Mouse (Mus musculus): ENCODE measurements around the gene Spcs3. TPM values are rescaled to one million over a fixed set of nuclear protein-coding genes. Genes with fewer than 3 reads are reported as not detected.

Gene Spcs3
- 80.2 and 91.0 TPM in 2 replicates for polyA plus RNA-seq (2015; fragmentation: Nextera tagmentation; extraction: Ambion mirVana)

GRCm38 (mm10) chr8:54529382-54530296 is at the start of gene Spcs3, which contains the start of gene Asb5:
Gene Spcs3, minus strand, starts transcription at chr8:54529998.
Gene Asb5, plus strand, starts transcription at chr8:54529580.
- Histone ChIP-seq H3K9me3 (no peaks in the 10 kb centered on the region), H3K4me2 (peak within 1 kb of the TSS; percentile 62), H3K27me3 (no peaks in the 10 kb centered on the region), H3K4me1 (peaks cover 19% of the 10 kb centered on the region), H3K27ac (peak within 1 kb of the TSS; percentile 81), H3K4me3 (peak within 1 kb of the TSS; percentile 92), H3K36me3 (peaks cover 7% of the 10 kb centered on the region; the same call in 1 of the 2 replicates), H3K9ac (peak within 1 kb of the TSS; percentile 93)
- ATAC-seq (ENCODE audit: insufficient number of reproducible peaks, insufficient read depth, low FRiP score, low TSS enrichment, low read depth): peak; percentile 93
- WGBS: under 1% methylated on average over 82 of the region's 89 CpGs

- Histone ChIP-seq H3K27ac (no peak overlapping the region), H3K9ac (no peak overlapping the region), H3K4me3 (no peak overlapping the region), H3K36me3 (no peaks in the 10 kb centered on the region), H3K27me3 (peaks cover 12% of the 10 kb centered on the region), H3K9me3 (no peaks in the 10 kb centered on the region), H3K4me1 (peaks cover 7% of the 10 kb centered on the region), H3K4me2 (peak overlapping the region; percentile 5)
- 42% methylated on average over 15 of the region's 15 CpGs for WGBS
- ATAC-seq (ENCODE audit: insufficient number of reproducible peaks, insufficient read depth, low FRiP score, low TSS enrichment, low read depth): no peak
Measured at GRCm38 (mm10) chr8:54570618-54571609, 41.1 kb upstream of the Spcs3 start.

- WGBS: 64% methylated on average over 2 of the region's 2 CpGs
- Histone ChIP-seq H3K27ac (no peak overlapping the region), H3K9ac (no peak overlapping the region), H3K4me3 (no peak overlapping the region), H3K27me3 (peaks cover 34% of the 10 kb centered on the region), H3K9me3 (no peaks in the 10 kb centered on the region), H3K4me2 (no peak overlapping the region), H3K4me1 (peaks cover 7% of the 10 kb centered on the region), H3K36me3 (no peaks in the 10 kb centered on the region)
- ATAC-seq (ENCODE audit: insufficient number of reproducible peaks, insufficient read depth, low FRiP score, low TSS enrichment, low read depth): no peak
Measured at GRCm38 (mm10) chr8:54567168-54567567, 37.4 kb upstream of the Spcs3 start.

GRCm38 (mm10) chr8:54565603-54566260 is 35.9 kb upstream of the Spcs3 start:
- Histone ChIP-seq H3K4me3 (no peak overlapping the region), H3K27ac (no peak overlapping the region), H3K27me3 (peaks cover 47% of the 10 kb centered on the region), H3K36me3 (no peaks in the 10 kb centered on the region), H3K4me1 (peaks cover under 1% of the 10 kb centered on the region; the same call in 1 of the 2 replicates), H3K9me3 (no peaks in the 10 kb centered on the region), H3K4me2 (no peak overlapping the region), H3K9ac (no peak overlapping the region)
- whole genome bisulfite sequencing: 84% methylated on average over 7 of the region's 7 CpGs
- no peak for ATAC-seq (ENCODE audit: insufficient number of reproducible peaks, insufficient read depth, low FRiP score, low TSS enrichment, low read depth)

GRCm38 (mm10) chr8:54565181-54565580 is 35.4 kb upstream of the Spcs3 start:
- Histone ChIP-seq H3K4me3 (no peak overlapping the region), H3K9me3 (no peaks in the 10 kb centered on the region), H3K4me2 (no peak overlapping the region), H3K27ac (no peak overlapping the region), H3K4me1 (no peaks in the 10 kb centered on the region), H3K36me3 (no peaks in the 10 kb centered on the region), H3K9ac (no peak overlapping the region), H3K27me3 (peaks cover 47% of the 10 kb centered on the region)
- WGBS: 95% methylated on average over 1 of the region's 1 CpGs
- no peak for ATAC-seq (ENCODE audit: insufficient number of reproducible peaks, insufficient read depth, low FRiP score, low TSS enrichment, low read depth)

- ATAC-seq (ENCODE audit: insufficient number of reproducible peaks, insufficient read depth, low FRiP score, low TSS enrichment, low read depth): no peak
- no peaks in the 10 kb centered on the region for H3K9me3 ChIP-seq
- H3K27me3 ChIP-seq: peaks cover 48% of the 10 kb centered on the region
- H3K4me2 ChIP-seq: no peak overlapping the region
- H3K27ac ChIP-seq: no peak overlapping the region
- 67% methylated on average over 4 of the region's 4 CpGs for WGBS
- no peak overlapping the region for H3K9ac ChIP-seq
- no peaks in the 10 kb centered on the region for H3K4me1 ChIP-seq
- no peaks in the 10 kb centered on the region for H3K36me3 ChIP-seq
- no peak overlapping the region for H3K4me3 ChIP-seq
Measured at GRCm38 (mm10) chr8:54562137-54562536, 32.3 kb upstream of the Spcs3 start.

- H3K4me1 ChIP-seq: no peaks in the 10 kb centered on the region
- peaks cover 12% of the 10 kb centered on the region for H3K27me3 ChIP-seq
- no peak overlapping the region for H3K4me3 ChIP-seq
- no peak overlapping the region for H3K9ac ChIP-seq
- no peak for ATAC-seq (ENCODE audit: insufficient number of reproducible peaks, insufficient read depth, low FRiP score, low TSS enrichment, low read depth)
- H3K27ac ChIP-seq: no peak overlapping the region
- no peak overlapping the region for H3K4me2 ChIP-seq
- H3K36me3 ChIP-seq: no peaks in the 10 kb centered on the region
- H3K9me3 ChIP-seq: no peaks in the 10 kb centered on the region
- WGBS: 77% methylated on average over 2 of the region's 2 CpGs
Measured at GRCm38 (mm10) chr8:54554921-54555320, 25.1 kb upstream of the Spcs3 start.

DNA sequence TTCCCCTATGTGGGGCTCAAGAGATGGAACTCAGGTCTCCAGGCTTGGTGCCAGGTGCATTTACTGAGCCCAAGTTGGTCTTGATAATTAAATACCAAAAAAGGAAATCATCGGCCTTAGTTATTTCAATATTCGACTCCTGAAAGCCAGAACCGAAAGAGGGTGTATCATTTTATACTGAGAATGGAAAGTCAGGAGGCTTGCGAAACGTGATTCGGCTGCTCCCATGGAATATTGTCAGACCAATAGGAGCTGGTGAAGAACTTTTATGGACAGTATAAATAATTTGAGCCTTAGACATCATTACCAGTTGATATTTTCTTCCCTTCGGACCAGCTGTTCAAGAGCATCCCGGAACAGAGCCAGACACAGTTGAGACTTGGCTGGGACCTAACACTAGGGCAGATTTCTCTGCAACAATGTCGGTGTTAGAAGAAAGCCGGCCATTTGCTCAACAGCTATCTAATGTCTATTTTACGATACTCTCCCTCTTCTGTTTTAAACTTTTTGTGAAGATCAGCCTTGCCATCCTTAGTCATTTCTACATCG is 20.3 kb upstream of the Spcs3 start:
- WGBS: 92% methylated on average over 12 of the region's 12 CpGs
- Histone ChIP-seq H3K36me3 (no peaks in the 10 kb centered on the region), H3K4me1 (no peaks in the 10 kb centered on the region), H3K27me3 (no peaks in the 10 kb centered on the region), H3K9me3 (no peaks in the 10 kb centered on the region), H3K4me3 (no peak overlapping the region), H3K27ac (no peak overlapping the region), H3K9ac (no peak overlapping the region), H3K4me2 (no peak overlapping the region)
- no peak for ATAC-seq (ENCODE audit: insufficient number of reproducible peaks, insufficient read depth, low FRiP score, low TSS enrichment, low read depth)

- no peaks in the 10 kb centered on the region for H3K4me1 ChIP-seq
- 78% methylated on average over 6 of the region's 6 CpGs for WGBS
- H3K27me3 ChIP-seq: no peaks in the 10 kb centered on the region
- ATAC-seq (ENCODE audit: insufficient number of reproducible peaks, insufficient read depth, low FRiP score, low TSS enrichment, low read depth): no peak
- H3K9me3 ChIP-seq: no peaks in the 10 kb centered on the region
- no peaks in the 10 kb centered on the region for H3K36me3 ChIP-seq
- no peak overlapping the region for H3K4me3 ChIP-seq
- no peak overlapping the region for H3K27ac ChIP-seq
- no peak overlapping the region for H3K4me2 ChIP-seq
- no peak overlapping the region for H3K9ac ChIP-seq
Measured at GRCm38 (mm10) chr8:54548383-54548782, 18.6 kb upstream of the Spcs3 start.

DNA sequence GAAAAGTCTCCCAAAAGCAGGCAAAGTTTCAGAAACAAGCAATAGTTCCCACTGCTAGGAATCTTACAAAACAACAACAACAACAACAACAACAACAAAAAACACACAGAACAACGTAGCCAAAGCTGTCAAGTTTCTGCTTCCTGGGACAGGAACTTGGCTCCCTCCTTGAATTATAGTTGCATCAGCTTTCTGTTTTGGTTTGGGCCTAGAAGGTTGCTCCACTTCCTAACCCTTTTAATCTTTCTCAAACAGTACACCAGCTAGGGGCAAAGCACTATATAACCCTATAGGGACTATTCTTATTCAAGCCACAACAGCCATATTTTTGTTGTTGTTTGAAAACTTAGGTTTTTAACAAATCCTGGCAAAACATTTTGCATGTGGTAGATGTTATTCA is 11.5 kb upstream of the Spcs3 start:
- Histone ChIP-seq H3K9me3 (no peaks in the 10 kb centered on the region), H3K36me3 (no peaks in the 10 kb centered on the region), H3K4me2 (no peak overlapping the region), H3K9ac (no peak overlapping the region), H3K27ac (no peak overlapping the region), H3K4me1 (no peaks in the 10 kb centered on the region), H3K4me3 (no peak overlapping the region), H3K27me3 (no peaks in the 10 kb centered on the region)
- no peak for ATAC-seq (ENCODE audit: insufficient number of reproducible peaks, insufficient read depth, low FRiP score, low TSS enrichment, low read depth)
- 83% methylated on average over 1 of the region's 1 CpGs for WGBS

- Histone ChIP-seq H3K27me3 (no peaks in the 10 kb centered on the region), H3K4me2 (no peak overlapping the region), H3K9ac (no peak overlapping the region), H3K9me3 (no peaks in the 10 kb centered on the region), H3K27ac (no peak overlapping the region), H3K4me3 (no peak overlapping the region), H3K36me3 (no peaks in the 10 kb centered on the region), H3K4me1 (no peaks in the 10 kb centered on the region)
- no peak for ATAC-seq (ENCODE audit: insufficient number of reproducible peaks, insufficient read depth, low FRiP score, low TSS enrichment, low read depth)
- whole genome bisulfite sequencing: 91% methylated on average over 3 of the region's 3 CpGs
Measured at GRCm38 (mm10) chr8:54537285-54537684, 7.5 kb upstream of the Spcs3 start.
